Mouse (Mus musculus): ENCODE data around the gene Rab10. TPM values are rescaled to one million over a fixed set of nuclear protein-coding genes. Genes with fewer than 3 reads are reported as not detected.

Rab10 gene
- polyA plus RNA-seq, 1 experiment from 2014 or later: 118 TPM

DNA sequence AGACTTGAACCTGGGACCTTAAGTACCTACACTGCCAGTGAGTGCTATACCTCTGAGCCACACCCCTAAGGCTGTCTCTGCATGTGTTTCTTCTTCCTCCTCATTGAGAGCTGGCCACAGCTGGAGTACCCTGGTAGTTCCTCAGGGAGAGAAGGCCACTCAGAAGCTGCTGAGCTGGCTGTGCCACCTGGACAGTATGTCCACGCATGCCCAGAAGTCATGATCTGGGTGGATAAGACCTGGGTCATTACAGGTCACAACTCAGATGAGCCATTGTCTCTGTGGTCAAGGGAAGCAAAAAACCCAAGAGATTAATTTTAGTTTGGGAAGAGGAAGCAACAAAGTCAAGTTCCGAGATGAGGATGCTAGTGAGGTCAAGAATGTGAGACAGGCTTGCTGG is 34.4 kb upstream of the Rab10 start:
- no peaks in the 10 kb centered on the region for H3K4me1 ChIP-seq (ENCODE audit: control insufficient read depth, insufficient read depth, low read length)
- DNase-seq (ENCODE audit: low spot score, missing footprints): no peak
- H3K4me2 ChIP-seq: no peak overlapping the region
- H3K36me3 ChIP-seq (ENCODE audit: control insufficient read depth, insufficient read depth, low read length): no peaks in the 10 kb centered on the region
- no peak overlapping the region for H3K4me3 ChIP-seq (ENCODE audit: low read depth, low read length)
- no peak overlapping the region for H3K27ac ChIP-seq (ENCODE audit: low read depth, low read length)
- ATAC-seq (ENCODE audit: low FRiP score): no peak
- no peaks in the 10 kb centered on the region for H3K27me3 ChIP-seq (ENCODE audit: control insufficient read depth, insufficient read depth, low read length)
- H3K9me3 ChIP-seq (ENCODE audit: control insufficient read depth, low read length): no peaks in the 10 kb centered on the region
- 87% methylated on average over 2 of the region's 2 CpGs for WGBS
- no peak overlapping the region for H3K9ac ChIP-seq (ENCODE audit: low read length)

DNA sequence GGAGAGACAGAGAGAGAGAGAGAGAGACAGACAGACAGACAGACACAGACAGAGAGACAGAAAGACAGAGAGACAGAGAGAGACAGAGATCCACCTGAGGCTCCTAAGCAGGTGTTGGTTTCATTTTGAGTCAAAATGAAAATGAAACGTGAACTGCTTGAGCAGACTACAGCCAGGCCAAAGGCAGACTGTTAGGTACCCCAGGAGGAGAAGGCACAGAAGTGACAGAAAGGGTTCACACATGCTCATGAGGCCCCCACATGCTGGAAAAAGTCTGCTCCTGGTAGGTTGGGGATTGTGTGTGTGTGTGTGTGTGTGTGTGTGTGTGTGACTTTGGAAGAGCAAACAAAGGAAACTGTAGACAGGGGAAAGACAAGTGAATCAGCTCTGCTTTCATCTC is 29.2 kb upstream of the Rab10 start:
- DNase-seq (ENCODE audit: low spot score, missing footprints) (no peak), ATAC-seq (ENCODE audit: low FRiP score) (no peak)
- no peak overlapping the region for H3K27ac ChIP-seq (ENCODE audit: low read depth, low read length)
- no peak overlapping the region for H3K9ac ChIP-seq (ENCODE audit: low read length)
- no peak overlapping the region for H3K4me3 ChIP-seq (ENCODE audit: low read depth, low read length)
- H3K27me3 ChIP-seq (ENCODE audit: control insufficient read depth, insufficient read depth, low read length): no peaks in the 10 kb centered on the region
- 68% methylated on average over 1 of the region's 1 CpGs for WGBS
- no peaks in the 10 kb centered on the region for H3K36me3 ChIP-seq (ENCODE audit: control insufficient read depth, insufficient read depth, low read length)
- H3K4me1 ChIP-seq (ENCODE audit: control insufficient read depth, insufficient read depth, low read length): no peaks in the 10 kb centered on the region
- H3K9me3 ChIP-seq (ENCODE audit: control insufficient read depth, low read length): no peaks in the 10 kb centered on the region; the same call in 1 of the 2 replicates
- H3K4me2 ChIP-seq: no peak overlapping the region

DNA sequence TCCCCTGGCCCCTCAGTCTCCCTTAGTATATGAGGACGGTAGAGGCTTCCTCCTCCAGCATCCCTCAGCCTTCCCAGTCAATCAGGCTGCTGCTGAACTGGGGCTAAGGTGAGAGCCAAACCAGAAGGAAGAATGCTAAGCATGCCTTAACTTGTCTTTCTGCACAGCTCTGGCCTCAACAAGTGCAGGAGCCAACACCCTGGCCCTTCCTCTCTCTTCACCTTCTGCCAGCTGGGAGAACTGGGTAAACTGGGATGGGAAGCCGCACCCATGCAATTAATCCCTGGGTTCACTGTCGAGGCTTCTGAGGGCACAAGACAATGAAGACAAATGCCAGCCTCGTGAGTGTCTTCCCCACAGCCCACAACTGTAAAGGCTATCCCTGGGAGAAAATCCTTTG is 19.9 kb upstream of the Rab10 start:
- Histone ChIP-seq H3K4me3 (ENCODE audit: low read depth, low read length) (no peak overlapping the region), H3K36me3 (ENCODE audit: control insufficient read depth, insufficient read depth, low read length) (no peaks in the 10 kb centered on the region), H3K27ac (ENCODE audit: low read depth, low read length) (no peak overlapping the region), H3K9me3 (ENCODE audit: control insufficient read depth, low read length) (no peaks in the 10 kb centered on the region; the same call in 1 of the 2 replicates), H3K4me1 (ENCODE audit: control insufficient read depth, insufficient read depth, low read length) (no peaks in the 10 kb centered on the region), H3K4me2 (no peak overlapping the region), H3K9ac (ENCODE audit: low read length) (no peak overlapping the region), H3K27me3 (ENCODE audit: control insufficient read depth, insufficient read depth, low read length) (no peaks in the 10 kb centered on the region)
- 81% methylated on average over 4 of the region's 4 CpGs for WGBS
- ATAC-seq (ENCODE audit: low FRiP score): no peak
- DNase-seq (ENCODE audit: low spot score, missing footprints): no peak

DNA sequence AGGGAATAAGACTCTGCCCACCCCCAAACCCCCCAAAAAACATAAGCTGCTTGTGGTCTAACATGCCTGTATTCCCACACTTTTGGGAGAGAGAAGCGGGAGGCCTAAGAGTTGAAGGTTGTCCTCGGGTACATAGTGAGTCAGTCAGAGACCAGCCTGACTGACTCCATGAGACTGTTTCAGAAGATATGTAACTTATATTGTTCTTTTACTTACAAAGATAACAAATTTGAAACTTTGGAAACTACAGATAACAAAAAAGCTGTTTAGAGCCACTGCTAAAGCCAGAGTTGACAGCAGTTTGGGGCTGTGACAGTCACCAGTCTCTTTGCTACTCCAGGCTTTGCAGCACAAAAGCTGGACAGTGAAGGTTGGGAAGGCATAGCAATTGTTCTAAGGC is 15.5 kb upstream of the Rab10 start:
- ATAC-seq (ENCODE audit: low FRiP score) (no peak), DNase-seq (ENCODE audit: low spot score, missing footprints) (no peak)
- no peak overlapping the region for H3K9ac ChIP-seq (ENCODE audit: low read length)
- no peaks in the 10 kb centered on the region; the same call in 1 of the 2 replicates for H3K9me3 ChIP-seq (ENCODE audit: control insufficient read depth, low read length)
- no peak overlapping the region for H3K27ac ChIP-seq (ENCODE audit: low read depth, low read length)
- no peak overlapping the region for H3K4me2 ChIP-seq
- no peaks in the 10 kb centered on the region for H3K36me3 ChIP-seq (ENCODE audit: control insufficient read depth, insufficient read depth, low read length)
- WGBS: 83% methylated on average over 2 of the region's 2 CpGs
- H3K4me1 ChIP-seq (ENCODE audit: control insufficient read depth, insufficient read depth, low read length): no peaks in the 10 kb centered on the region
- H3K4me3 ChIP-seq (ENCODE audit: low read depth, low read length): no peak overlapping the region
- H3K27me3 ChIP-seq (ENCODE audit: control insufficient read depth, insufficient read depth, low read length): no peaks in the 10 kb centered on the region

DNA sequence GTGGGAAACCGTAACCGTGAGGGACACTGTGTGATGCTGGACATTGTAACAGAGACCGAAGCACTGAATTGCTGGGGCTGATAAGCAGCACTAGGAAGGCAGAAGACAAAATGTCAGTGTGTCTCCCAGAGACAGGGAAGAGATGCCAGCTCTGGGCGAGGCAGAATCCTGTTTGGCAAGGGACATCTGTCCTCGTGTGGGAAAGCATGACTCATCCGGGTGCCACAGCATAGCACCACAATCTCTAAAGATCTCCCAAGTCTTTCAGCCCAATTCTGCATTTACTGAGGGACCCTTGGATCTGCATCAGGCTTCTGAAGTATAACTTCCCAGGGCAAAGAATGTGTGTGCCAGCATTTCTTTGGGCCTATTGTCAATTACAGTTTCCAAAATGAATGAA is 13.5 kb upstream of the Rab10 start:
- H3K4me1 ChIP-seq (ENCODE audit: control insufficient read depth, insufficient read depth, low read length): no peaks in the 10 kb centered on the region
- H3K36me3 ChIP-seq (ENCODE audit: control insufficient read depth, insufficient read depth, low read length): no peaks in the 10 kb centered on the region
- WGBS: 85% methylated on average over 6 of the region's 6 CpGs
- no peaks in the 10 kb centered on the region for H3K27me3 ChIP-seq (ENCODE audit: control insufficient read depth, insufficient read depth, low read length)
- no peak overlapping the region for H3K9ac ChIP-seq (ENCODE audit: low read length)
- no peak for ATAC-seq (ENCODE audit: low FRiP score)
- no peak for DNase-seq (ENCODE audit: low spot score, missing footprints)
- no peak overlapping the region for H3K27ac ChIP-seq (ENCODE audit: low read depth, low read length)
- H3K4me3 ChIP-seq (ENCODE audit: low read depth, low read length): no peak overlapping the region
- H3K9me3 ChIP-seq (ENCODE audit: control insufficient read depth, low read length): no peaks in the 10 kb centered on the region
- no peak overlapping the region for H3K4me2 ChIP-seq

DNA sequence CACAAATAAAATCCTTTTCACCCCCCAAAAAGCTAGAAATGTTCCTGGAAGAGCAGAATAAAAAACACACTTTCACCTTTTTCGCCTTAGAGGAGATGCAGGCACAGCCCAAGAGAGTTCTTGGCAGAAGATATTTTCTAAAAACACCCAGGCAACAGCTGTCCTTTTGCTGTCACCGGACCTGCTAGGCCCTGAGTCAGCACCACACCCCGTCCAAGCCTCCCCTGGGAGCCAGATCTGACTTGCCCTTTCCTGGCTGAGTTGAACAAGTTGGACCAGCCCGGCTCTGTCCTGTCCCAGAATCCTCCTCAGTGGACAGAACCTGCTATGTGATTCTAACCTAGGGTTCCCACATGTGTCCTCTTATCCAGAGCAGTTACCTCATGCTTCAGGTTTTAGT is 9.6 kb upstream of the Rab10 start:
- Histone ChIP-seq H3K27ac (ENCODE audit: low read depth, low read length) (no peak overlapping the region), H3K4me3 (ENCODE audit: low read depth, low read length) (no peak overlapping the region), H3K36me3 (ENCODE audit: control insufficient read depth, insufficient read depth, low read length) (no peaks in the 10 kb centered on the region), H3K9me3 (ENCODE audit: control insufficient read depth, low read length) (no peaks in the 10 kb centered on the region), H3K4me1 (ENCODE audit: control insufficient read depth, insufficient read depth, low read length) (no peaks in the 10 kb centered on the region), H3K9ac (ENCODE audit: low read length) (no peak overlapping the region), H3K4me2 (no peak overlapping the region), H3K27me3 (ENCODE audit: control insufficient read depth, insufficient read depth, low read length) (no peaks in the 10 kb centered on the region)
- no peak for ATAC-seq (ENCODE audit: low FRiP score)
- no peak for DNase-seq (ENCODE audit: low spot score, missing footprints)
- WGBS: 78% methylated on average over 4 of the region's 4 CpGs

DNA sequence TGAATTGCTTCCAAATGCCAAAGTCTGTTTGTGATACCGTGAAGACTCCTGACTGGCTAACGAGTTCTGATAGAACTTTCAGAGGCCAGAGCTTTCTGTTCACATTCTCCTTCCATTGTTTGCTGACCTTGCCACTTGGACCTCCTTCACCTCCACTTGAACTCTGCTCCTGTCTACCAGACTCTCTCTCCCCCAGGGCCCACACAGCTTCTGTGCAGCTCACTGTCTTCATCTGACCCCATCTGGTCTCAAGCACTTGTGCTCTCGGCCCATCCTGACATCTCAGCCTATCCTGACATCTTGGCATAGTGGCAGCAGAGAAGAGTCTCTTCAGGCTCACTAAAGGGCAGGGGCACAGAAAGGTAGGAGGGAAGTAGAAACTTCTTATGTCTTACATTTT is 7.2 kb upstream of the Rab10 start:
- Histone ChIP-seq H3K27me3 (ENCODE audit: control insufficient read depth, insufficient read depth, low read length) (no peaks in the 10 kb centered on the region), H3K9me3 (ENCODE audit: control insufficient read depth, low read length) (no peaks in the 10 kb centered on the region), H3K4me3 (ENCODE audit: low read depth, low read length) (no peak overlapping the region), H3K4me1 (ENCODE audit: control insufficient read depth, insufficient read depth, low read length) (no peaks in the 10 kb centered on the region), H3K27ac (ENCODE audit: low read depth, low read length) (no peak overlapping the region), H3K4me2 (no peak overlapping the region), H3K36me3 (ENCODE audit: control insufficient read depth, insufficient read depth, low read length) (no peaks in the 10 kb centered on the region), H3K9ac (ENCODE audit: low read length) (no peak overlapping the region)
- WGBS: 76% methylated on average over 3 of the region's 3 CpGs
- DNase-seq (ENCODE audit: low spot score, missing footprints) (no peak), ATAC-seq (ENCODE audit: low FRiP score) (no peak)

DNA sequence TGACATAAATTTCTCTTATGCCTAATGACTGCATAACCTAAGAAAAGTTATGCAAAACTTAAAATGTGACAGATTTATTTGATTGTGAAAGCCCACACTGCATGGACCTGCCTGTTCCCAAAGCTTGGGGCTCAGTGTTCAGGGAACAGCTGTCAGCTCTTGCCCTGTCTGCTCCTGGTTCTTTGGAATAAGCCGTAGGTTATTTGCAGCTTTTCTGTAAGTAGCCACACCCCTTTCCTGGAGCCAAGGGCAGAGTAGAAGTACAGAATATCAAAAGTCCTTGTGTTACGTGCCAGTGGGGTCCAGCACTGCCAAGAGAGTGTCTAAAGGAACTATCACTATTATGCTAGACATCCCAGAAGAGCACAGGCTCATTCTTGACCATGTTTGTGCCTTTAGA is 6.3 kb upstream of the Rab10 start:
- Histone ChIP-seq H3K4me3 (ENCODE audit: low read depth, low read length) (no peak overlapping the region), H3K9me3 (ENCODE audit: control insufficient read depth, low read length) (no peaks in the 10 kb centered on the region), H3K4me2 (no peak overlapping the region), H3K9ac (ENCODE audit: low read length) (no peak overlapping the region), H3K4me1 (ENCODE audit: control insufficient read depth, insufficient read depth, low read length) (no peaks in the 10 kb centered on the region), H3K27ac (ENCODE audit: low read depth, low read length) (no peak overlapping the region), H3K36me3 (ENCODE audit: control insufficient read depth, insufficient read depth, low read length) (no peaks in the 10 kb centered on the region), H3K27me3 (ENCODE audit: control insufficient read depth, insufficient read depth, low read length) (no peaks in the 10 kb centered on the region)
- no peak for ATAC-seq (ENCODE audit: low FRiP score)
- WGBS: 58% methylated on average over 2 of the region's 2 CpGs
- no peak for DNase-seq (ENCODE audit: low spot score, missing footprints)

DNA sequence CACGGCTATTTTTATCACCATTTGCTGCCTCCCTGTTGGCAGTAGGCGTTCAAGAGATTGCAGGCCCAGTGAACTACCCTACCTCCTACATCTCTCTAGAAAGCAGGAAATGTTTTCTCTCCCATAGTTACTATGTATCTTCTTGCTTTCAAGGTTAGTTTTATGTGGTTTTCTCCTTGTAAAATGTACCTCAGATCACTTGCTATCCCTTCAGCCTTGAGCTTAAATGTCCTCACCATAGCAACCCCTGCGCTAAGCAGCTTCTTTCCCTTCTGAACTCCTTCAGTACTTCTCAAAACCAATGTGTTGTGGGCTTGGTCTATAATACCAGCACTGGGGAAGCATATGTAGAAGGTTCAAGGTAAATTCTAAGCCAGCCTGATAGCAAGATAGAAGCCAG is 3.1 kb upstream of the Rab10 start:
- DNase-seq (ENCODE audit: low spot score, missing footprints): no peak
- Histone ChIP-seq H3K4me1 (ENCODE audit: control insufficient read depth, insufficient read depth, low read length) (peaks cover 2% of the 10 kb centered on the region; the same call in 1 of the 2 replicates), H3K27ac (ENCODE audit: low read depth, low read length) (no peak overlapping the region), H3K4me3 (ENCODE audit: low read depth, low read length) (no peak overlapping the region), H3K36me3 (ENCODE audit: control insufficient read depth, insufficient read depth, low read length) (no peaks in the 10 kb centered on the region), H3K9ac (ENCODE audit: low read length) (no peak overlapping the region), H3K27me3 (ENCODE audit: control insufficient read depth, insufficient read depth, low read length) (no peaks in the 10 kb centered on the region), H3K4me2 (no peak overlapping the region), H3K9me3 (ENCODE audit: control insufficient read depth, low read length) (no peaks in the 10 kb centered on the region)
- WGBS: 82% methylated on average over 3 of the region's 3 CpGs
- no peak for ATAC-seq (ENCODE audit: low FRiP score)

DNA sequence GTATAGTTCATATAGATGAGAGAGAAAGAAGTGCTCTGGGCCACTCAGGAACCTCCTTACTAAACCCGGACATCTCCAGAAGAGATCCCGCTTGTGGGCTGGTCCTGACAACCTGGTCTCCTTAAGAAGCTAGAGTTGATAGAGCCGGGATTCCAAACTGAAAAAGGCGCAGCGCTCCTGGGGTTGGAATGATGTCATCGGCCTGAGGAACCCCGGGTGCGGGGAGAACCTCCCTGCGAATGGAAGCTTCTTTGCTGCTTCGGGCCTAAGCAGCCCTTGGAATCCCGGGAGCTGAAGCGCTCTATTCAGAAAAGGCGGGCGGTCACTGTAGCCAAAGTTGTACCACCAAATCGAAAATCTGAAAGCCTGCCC is 538 bp upstream of the Rab10 start:
- peaks cover 6% of the 10 kb centered on the region for H3K4me1 ChIP-seq (ENCODE audit: control insufficient read depth, insufficient read depth, low read length)
- ATAC-seq (ENCODE audit: low FRiP score) (no peak), DNase-seq (ENCODE audit: low spot score, missing footprints) (no peak)
- no peaks in the 10 kb centered on the region for H3K36me3 ChIP-seq (ENCODE audit: control insufficient read depth, insufficient read depth, low read length)
- 5% methylated on average over 15 of the region's 15 CpGs for WGBS
- no peaks in the 10 kb centered on the region for H3K27me3 ChIP-seq (ENCODE audit: control insufficient read depth, insufficient read depth, low read length)
- peak overlapping the region; percentile 86 for H3K9ac ChIP-seq (ENCODE audit: low read length)
- peak overlapping the region; percentile 75 for H3K4me2 ChIP-seq
- no peaks in the 10 kb centered on the region for H3K9me3 ChIP-seq (ENCODE audit: control insufficient read depth, low read length)
- peak overlapping the region; percentile 86 for H3K4me3 ChIP-seq (ENCODE audit: low read depth, low read length)
- H3K27ac ChIP-seq (ENCODE audit: low read depth, low read length): peak overlapping the region; percentile 44
